Mouse (Mus musculus) forebrain, embryonic 12.5 days (tissue): ENCODE results near the gene Rd3. TPM values are rescaled to one million over a fixed set of nuclear protein-coding genes. Genes with fewer than 3 reads are reported as not detected.

Experiments used
- ATAC-seq: fragments of 200-750 bp; cut with Nextera tagmentation; 2 replicates; pipeline ENCODE4 v1.8.0; 2017; ENCODE audit warnings: moderate TSS enrichment; ENCODE audit not compliant: low FRiP score
- H3K27ac ChIP-seq: fragments of 300-500 bp; sonication (generic); 2 replicates; pipeline ENCODE4 v1.5.1; 2016; ENCODE audit warnings: mild to moderate bottlenecking
- H3K27me3 ChIP-seq: fragments of 300-500 bp; sonication (generic); 2 replicates; pipeline ENCODE4 v1.6.1; 2016; ENCODE audit warnings: mild to moderate bottlenecking
- H3K36me3 ChIP-seq: fragments of 300-500 bp; sonication (generic); replicated peaks from 2 replicates; pipeline ENCODE4 v1.6.1; 2016; ENCODE audit warnings: mild to moderate bottlenecking
- H3K4me1 ChIP-seq: fragments of 300-500 bp; sonication (generic); 2 replicates; pipeline ENCODE4 v1.6.1; 2016
- H3K4me2 ChIP-seq: fragments of 300-500 bp; sonication (generic); 2 replicates; pipeline ENCODE4 v1.6.1; 2016; ENCODE audit warnings: mild to moderate bottlenecking, moderate library complexity
- H3K4me3 ChIP-seq: fragments of 300-500 bp; sonication (generic); replicated peaks from 2 replicates; pipeline ENCODE4 v1.5.1; 2016; ENCODE audit warnings: mild to moderate bottlenecking
- H3K9ac ChIP-seq: fragments of 300-500 bp; sonication (generic); 2 replicates; pipeline ENCODE4 v1.6.1; 2016; ENCODE audit warnings: mild to moderate bottlenecking
- H3K9me3 ChIP-seq: fragments of 300-500 bp; sonication (generic); 2 replicates; pipeline ENCODE4 v1.6.1; 2016
- WGBS: fragments of 180-500 bp; shearing (Covaris S2); methylation state at CpG from one replicate; pipeline ENCODE4 v1.1.7; 2016; 5-methylcytosine and 5-hydroxymethylcytosine counted together
- polyA plus RNA-seq: library from polyadenylated mRNA; unstranded; fragments of >200 nt; fragmentation: Nextera tagmentation; extraction: Ambion mirVana; gene quantifications from 2 replicates; pipeline ENCODE4 v1.2.1, GENCODE M21; 2016

Gene Rd3
- polyA plus RNA-seq, 1 experiment from 2014 or later, result 2.2 TPM

DNA sequence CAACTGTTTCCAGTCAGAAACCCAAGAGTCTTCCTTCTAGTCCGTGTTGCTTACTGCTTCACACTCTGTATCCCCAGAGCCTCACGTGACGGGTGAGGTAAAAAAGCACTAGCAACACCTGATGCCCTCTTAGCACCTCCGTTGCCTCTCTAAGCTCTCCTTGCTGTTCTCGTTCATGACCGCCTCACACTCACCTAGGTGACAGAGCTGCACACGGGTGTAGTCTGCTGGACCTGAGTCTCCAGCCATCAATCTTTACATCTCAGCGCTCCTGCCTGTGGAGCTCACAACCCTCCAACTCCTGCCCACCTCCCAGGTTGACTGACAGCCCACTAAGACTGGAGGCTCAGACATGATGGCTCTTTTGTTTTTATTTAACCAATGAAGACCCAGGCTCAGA lies 29.4 kb upstream of the Rd3 start:
- ATAC-seq, result no peak
- Histone ChIP-seq H3K4me1 (no peaks in the 10 kb centered on the region), H3K27me3 (no peaks in the 10 kb centered on the region), H3K9ac (no peak overlapping the region), H3K4me2 (no peak overlapping the region), H3K9me3 (no peaks in the 10 kb centered on the region), H3K4me3 (no peak overlapping the region), H3K27ac (no peak overlapping the region), H3K36me3 (no peaks in the 10 kb centered on the region)
- 72% methylated on average over 8 of the region's 8 CpGs for WGBS

DNA sequence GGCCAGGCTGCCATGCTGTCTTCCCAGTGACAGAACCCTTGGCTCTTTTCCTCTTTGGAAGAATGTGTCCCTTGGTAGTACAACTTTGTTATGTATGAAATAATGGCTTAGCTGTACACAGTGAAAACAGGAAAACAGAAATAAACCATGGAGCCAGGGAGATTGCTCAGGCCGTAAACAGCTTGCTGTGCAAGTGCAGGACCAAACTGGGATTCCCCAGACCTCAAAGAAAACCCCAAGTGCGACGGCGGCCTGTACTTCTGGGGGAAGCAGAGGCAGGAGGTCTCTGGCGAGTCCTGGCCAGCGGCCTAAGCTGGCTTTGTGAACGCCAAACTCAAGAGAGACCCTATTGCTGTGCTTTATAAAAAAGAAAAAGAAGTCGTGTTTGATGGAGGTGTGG lies 28.6 kb upstream of the Rd3 start:
- Histone ChIP-seq H3K9me3 (no peaks in the 10 kb centered on the region), H3K4me1 (no peaks in the 10 kb centered on the region), H3K36me3 (no peaks in the 10 kb centered on the region), H3K4me3 (no peak overlapping the region), H3K9ac (no peak overlapping the region), H3K4me2 (no peak overlapping the region), H3K27me3 (no peaks in the 10 kb centered on the region), H3K27ac (no peak overlapping the region)
- WGBS, result 78% methylated on average over 8 of the region's 8 CpGs
- no peak for ATAC-seq

- Histone ChIP-seq H3K4me3 (no peak overlapping the region), H3K27me3 (no peaks in the 10 kb centered on the region), H3K27ac (no peak overlapping the region), H3K9ac (no peak overlapping the region), H3K36me3 (no peaks in the 10 kb centered on the region), H3K9me3 (no peaks in the 10 kb centered on the region), H3K4me2 (no peak overlapping the region), H3K4me1 (no peaks in the 10 kb centered on the region)
- no peak for ATAC-seq
- WGBS, result 79% methylated on average over 2 of the region's 2 CpGs
Measured at GRCm38 (mm10) chr1:191950611-191951010, 26.6 kb upstream of the Rd3 start.

DNA sequence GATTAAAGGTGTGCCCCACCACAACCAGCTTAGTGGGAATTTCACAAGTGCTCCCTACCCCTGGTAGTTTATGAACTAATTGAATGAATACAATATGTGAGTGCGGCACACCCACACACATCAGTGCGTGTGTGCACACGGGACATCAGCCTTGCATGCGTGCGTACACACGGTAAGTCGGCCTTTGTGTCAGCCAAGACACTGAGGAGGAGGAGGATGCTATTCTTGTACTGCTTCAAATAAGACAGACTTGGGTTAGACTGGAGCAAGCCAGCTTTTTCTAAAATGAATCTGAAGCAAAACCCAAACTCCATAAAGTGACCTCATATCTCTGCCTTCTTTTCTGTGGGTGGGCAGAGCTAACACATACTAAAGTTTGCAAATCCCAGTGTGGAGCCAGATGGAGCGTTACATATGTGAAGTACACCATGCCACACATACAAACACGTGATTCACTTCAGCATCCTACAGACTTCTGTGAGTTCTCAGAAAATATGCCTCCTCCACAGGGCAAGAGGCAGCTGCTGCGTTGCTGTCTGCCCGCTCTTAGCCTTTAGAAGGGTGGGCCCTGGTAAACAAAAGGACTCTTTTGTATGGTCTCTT lies 24.3 kb upstream of the Rd3 start:
- no peaks in the 10 kb centered on the region for H3K9me3 ChIP-seq
- no peak overlapping the region for H3K27ac ChIP-seq
- WGBS, result 87% methylated on average over 11 of the region's 11 CpGs
- no peaks in the 10 kb centered on the region; the same call in 1 of the 2 replicates for H3K4me1 ChIP-seq
- no peak overlapping the region for H3K4me3 ChIP-seq
- H3K4me2 ChIP-seq, result no peak overlapping the region
- no peak overlapping the region for H3K9ac ChIP-seq
- H3K36me3 ChIP-seq, result no peaks in the 10 kb centered on the region
- no peak for ATAC-seq
- no peaks in the 10 kb centered on the region for H3K27me3 ChIP-seq

DNA sequence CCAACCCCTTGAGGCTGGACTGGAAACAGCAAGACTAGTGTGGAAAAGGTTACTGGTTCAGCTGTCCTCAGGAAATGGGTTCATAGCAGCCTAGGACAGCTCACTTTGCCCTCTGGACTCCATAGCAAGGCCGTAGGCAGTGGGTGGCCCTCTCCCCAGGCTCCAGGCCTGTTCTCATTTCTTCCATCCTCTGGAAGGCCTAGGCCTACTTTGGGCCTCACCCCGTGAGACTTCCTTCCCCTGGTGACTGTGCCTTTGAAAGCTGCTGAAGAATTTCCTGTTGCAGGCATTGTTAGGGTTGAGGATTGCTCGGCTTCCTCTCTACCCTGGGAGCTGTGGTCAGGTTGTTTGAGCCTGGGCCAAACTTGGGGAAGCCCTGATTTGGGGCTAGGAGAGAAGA lies 22.1 kb upstream of the Rd3 start:
- no peak overlapping the region for H3K9ac ChIP-seq
- H3K9me3 ChIP-seq, result no peaks in the 10 kb centered on the region
- no peaks in the 10 kb centered on the region for H3K36me3 ChIP-seq
- no peak overlapping the region for H3K27ac ChIP-seq
- no peak for ATAC-seq
- H3K4me2 ChIP-seq, result no peak overlapping the region
- H3K4me1 ChIP-seq, result no peaks in the 10 kb centered on the region; the same call in 1 of the 2 replicates
- no peaks in the 10 kb centered on the region for H3K27me3 ChIP-seq
- 69% methylated on average over 3 of the region's 3 CpGs for WGBS
- no peak overlapping the region for H3K4me3 ChIP-seq

DNA sequence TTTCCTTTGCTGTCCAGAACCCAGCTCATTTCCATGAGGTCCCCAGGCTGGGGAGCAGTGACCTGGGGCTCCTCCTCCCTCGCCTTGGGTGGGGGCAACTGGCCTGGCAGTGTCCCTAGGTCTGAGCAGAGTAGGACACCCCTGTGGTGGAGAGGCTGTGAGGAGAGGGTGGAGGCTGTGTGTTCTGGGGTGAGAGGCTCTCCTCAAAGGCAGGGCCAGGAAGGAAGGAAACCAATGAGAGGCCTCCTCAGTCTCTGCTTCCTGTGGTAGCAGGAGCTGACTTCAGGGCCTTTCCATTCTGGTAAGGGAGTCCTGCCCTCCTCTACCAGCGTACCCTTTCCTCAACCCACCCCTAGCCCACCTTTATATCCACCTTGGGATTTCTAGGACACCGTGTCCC lies 20.9 kb upstream of the Rd3 start:
- H3K27ac ChIP-seq, result 0 out of 2 replicates have a peak overlapping the region, but pooled peaks have one; percentile 19

GRCm38 (mm10) chr1:191956871-191957270 lies 20.3 kb upstream of the Rd3 start:
- Histone ChIP-seq H3K4me3 (no peak overlapping the region), H3K4me1 (no peaks in the 10 kb centered on the region; the same call in 1 of the 2 replicates), H3K36me3 (no peaks in the 10 kb centered on the region), H3K9ac (no peak overlapping the region), H3K4me2 (no peak overlapping the region), H3K9me3 (no peaks in the 10 kb centered on the region), H3K27me3 (no peaks in the 10 kb centered on the region), H3K27ac (0 out of 2 replicates have a peak overlapping the region, but pooled peaks have one; percentile 19)
- 92% methylated on average over 2 of the region's 2 CpGs for WGBS
- ATAC-seq, result no peak

More for the DNA sequence above, 20.9 kb upstream of the Rd3 start:
- H3K9ac ChIP-seq, result no peak overlapping the region
- 74% methylated on average over 3 of the region's 3 CpGs for WGBS
- no peak for ATAC-seq
- H3K36me3 ChIP-seq, result no peaks in the 10 kb centered on the region
- H3K4me3 ChIP-seq, result no peak overlapping the region
- no peaks in the 10 kb centered on the region for H3K9me3 ChIP-seq
- H3K4me1 ChIP-seq, result no peaks in the 10 kb centered on the region; the same call in 1 of the 2 replicates
- no peaks in the 10 kb centered on the region for H3K27me3 ChIP-seq
- H3K4me2 ChIP-seq, result no peak overlapping the region

DNA sequence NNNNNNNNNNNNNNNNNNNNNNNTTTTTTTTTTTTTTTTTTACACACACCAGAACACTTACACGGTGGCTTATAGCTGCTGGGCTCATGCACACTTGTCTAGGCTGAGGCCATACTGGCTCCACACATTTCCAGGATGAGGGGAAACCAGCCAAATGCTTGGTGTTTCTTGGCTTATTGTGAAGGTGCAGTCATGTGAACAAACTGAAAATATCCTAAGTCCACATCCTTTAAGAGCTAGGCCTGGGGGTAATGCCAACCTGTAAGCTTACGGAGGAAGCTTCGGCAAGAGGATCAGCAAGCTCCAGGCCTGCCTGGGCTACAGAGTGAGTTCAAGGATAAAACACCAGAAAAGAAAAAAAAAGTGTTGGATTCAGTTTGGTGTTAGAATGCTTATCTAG lies 19.8 kb upstream of the Rd3 start:
- ATAC-seq, result no peak
- Histone ChIP-seq H3K4me1 (no peaks in the 10 kb centered on the region; the same call in 1 of the 2 replicates), H3K27me3 (no peaks in the 10 kb centered on the region), H3K36me3 (no peaks in the 10 kb centered on the region), H3K4me2 (no peak overlapping the region), H3K27ac (no peak overlapping the region), H3K9me3 (no peaks in the 10 kb centered on the region), H3K9ac (no peak overlapping the region), H3K4me3 (no peak overlapping the region)
- 89% methylated on average over 3 of the region's 3 CpGs for WGBS

DNA sequence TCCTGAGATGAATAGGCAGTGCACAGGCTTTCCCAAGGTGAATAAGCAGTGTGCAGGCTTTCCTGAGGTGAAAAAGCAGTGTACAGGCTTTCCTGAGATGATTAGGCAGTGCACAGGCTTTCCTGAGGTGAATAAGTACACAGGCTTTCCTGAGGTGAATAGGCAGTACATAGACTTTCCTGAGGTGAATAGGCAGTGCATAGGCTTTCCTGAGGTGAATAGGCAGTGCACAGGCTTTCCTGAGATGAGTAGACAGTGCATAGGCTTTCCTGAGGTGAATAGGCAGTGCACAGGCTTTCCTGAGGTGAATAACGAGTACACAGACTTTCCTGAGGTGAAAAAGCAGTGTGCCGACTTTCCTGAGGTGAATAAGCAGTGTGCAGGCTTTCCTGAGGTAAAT lies 16.2 kb upstream of the Rd3 start:
- H3K9me3 ChIP-seq, result no peaks in the 10 kb centered on the region
- no peak overlapping the region for H3K9ac ChIP-seq
- H3K4me3 ChIP-seq, result no peak overlapping the region
- whole genome bisulfite sequencing, result 66% methylated on average over 2 of the region's 2 CpGs
- no peaks in the 10 kb centered on the region; the same call in 1 of the 2 replicates for H3K4me1 ChIP-seq
- no peak overlapping the region for H3K4me2 ChIP-seq
- ATAC-seq, result no peak
- H3K27ac ChIP-seq, result no peak overlapping the region
- no peaks in the 10 kb centered on the region; the same call in 1 of the 2 replicates for H3K27me3 ChIP-seq
- no peaks in the 10 kb centered on the region for H3K36me3 ChIP-seq

DNA sequence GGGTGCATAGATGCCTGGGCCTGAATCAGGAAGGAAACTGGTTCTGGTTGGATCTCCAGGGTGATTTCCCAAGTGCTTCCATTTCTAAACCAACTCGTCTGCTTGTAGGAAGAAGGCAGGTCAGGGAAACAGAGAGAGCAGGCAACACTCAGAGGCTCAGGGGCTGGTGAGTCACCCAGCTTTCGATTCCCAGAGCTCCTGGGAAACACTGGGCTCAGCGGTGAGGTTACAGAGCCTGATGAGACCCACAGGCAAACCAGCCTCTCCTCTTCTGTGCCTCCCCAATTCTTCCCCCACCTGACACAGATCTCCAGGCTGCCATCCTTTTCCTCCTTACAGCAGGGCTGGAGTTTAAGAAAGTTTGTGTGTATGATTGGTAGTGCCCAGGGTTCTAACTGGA lies 13.8 kb upstream of the Rd3 start:
- Histone ChIP-seq H3K27me3 (no peaks in the 10 kb centered on the region; the same call in 1 of the 2 replicates), H3K36me3 (no peaks in the 10 kb centered on the region), H3K27ac (no peak overlapping the region), H3K4me1 (no peaks in the 10 kb centered on the region), H3K9me3 (no peaks in the 10 kb centered on the region), H3K9ac (no peak overlapping the region), H3K4me2 (no peak overlapping the region), H3K4me3 (no peak overlapping the region)
- WGBS, result 82% methylated on average over 3 of the region's 3 CpGs
- ATAC-seq, result no peak

GRCm38 (mm10) chr1:191963948-191964772 lies 13.0 kb upstream of the Rd3 start:
- H3K4me3 ChIP-seq, result no peak overlapping the region
- ATAC-seq, result no peak
- 29% methylated on average over 8 of the region's 8 CpGs for WGBS

DNA sequence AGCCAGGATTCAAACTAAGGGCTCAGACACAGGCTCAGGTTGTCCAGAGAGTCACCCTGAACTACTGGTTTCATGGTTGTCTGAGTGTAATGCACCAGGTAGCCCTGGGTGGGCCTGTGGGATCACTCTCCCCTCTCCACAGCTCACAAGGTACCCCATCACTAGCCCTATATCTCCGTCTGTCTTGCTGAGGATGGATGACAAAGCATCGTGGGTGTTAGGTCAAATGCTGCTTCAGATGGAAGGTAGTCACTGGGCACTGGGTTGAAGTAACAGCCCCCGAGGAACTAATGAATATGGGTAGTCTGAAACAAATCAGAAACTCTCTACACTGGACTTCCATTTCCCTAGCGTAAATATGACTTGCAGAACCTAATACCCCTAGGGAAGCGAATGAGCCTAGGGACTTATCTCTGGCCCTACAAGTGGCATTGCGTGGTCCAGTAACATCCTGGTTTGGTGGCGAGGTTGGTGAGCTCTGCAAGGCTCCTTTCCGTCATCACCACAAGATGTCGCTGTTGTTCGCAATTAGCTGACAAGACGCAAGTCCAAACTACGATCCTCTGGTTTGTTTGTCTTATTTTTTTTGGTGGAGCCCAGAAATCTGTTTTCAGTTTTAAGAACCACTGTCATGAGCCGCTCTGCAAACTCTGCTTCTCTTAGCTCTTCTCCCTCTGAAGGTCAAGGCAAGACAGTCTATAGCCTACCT lies 12.2 kb upstream of the Rd3 start:
- H3K4me3 ChIP-seq, result no peak overlapping the region
- no peak overlapping the region for H3K27ac ChIP-seq
- no peaks in the 10 kb centered on the region for H3K4me1 ChIP-seq
- ATAC-seq, result peak; percentile 33; the same call in 1 of the 2 replicates
- H3K4me2 ChIP-seq, result no peak overlapping the region; the same call in 1 of the 2 replicates
- 23% methylated on average over 13 of the region's 13 CpGs for WGBS
- H3K9me3 ChIP-seq, result no peaks in the 10 kb centered on the region
- no peaks in the 10 kb centered on the region; the same call in 1 of the 2 replicates for H3K27me3 ChIP-seq
- no peak overlapping the region for H3K9ac ChIP-seq
- no peaks in the 10 kb centered on the region for H3K36me3 ChIP-seq

More at GRCm38 (mm10) chr1:191963948-191964772, 13.0 kb upstream of the Rd3 start:
- no peaks in the 10 kb centered on the region for H3K4me1 ChIP-seq
- H3K9me3 ChIP-seq, result no peaks in the 10 kb centered on the region
- no peak overlapping the region for H3K4me2 ChIP-seq
- H3K9ac ChIP-seq, result no peak overlapping the region
- H3K27ac ChIP-seq, result no peak overlapping the region
- H3K27me3 ChIP-seq, result no peaks in the 10 kb centered on the region; the same call in 1 of the 2 replicates
- H3K36me3 ChIP-seq, result no peaks in the 10 kb centered on the region
